ENCODE assay signal across 9 mouse cellular contexts in the genomic region with DNA sequence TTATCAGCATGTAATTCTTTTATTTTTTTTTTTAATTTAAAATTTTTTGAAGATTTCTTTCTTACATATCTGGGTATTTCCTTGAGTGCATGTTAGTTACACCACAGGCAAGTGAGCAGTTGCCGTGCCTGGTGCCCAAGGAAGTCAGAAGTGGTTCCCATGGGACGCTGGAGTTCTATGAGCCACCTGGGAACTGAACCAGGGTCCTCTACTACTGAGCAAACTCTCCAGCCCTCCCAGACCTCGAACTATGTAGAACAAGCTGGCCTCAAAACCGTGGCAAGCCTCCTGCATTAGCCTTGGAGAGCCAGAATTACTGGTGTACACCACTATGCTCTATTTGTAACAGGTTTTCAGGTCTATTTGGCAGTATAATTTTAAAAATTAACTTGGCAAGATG. TPM values are rescaled to one million over a fixed set of nuclear protein-coding genes. Genes with fewer than 3 reads are reported as not detected.
A peak's percentile ranks its signal among the peaks of the same experiment; 100 is the strongest.
DNase-seq lines count a peak whose midpoint lies in the region; ATAC-seq and TF ChIP-seq lines count a peak whose summit lies in the region.
"Had no signal": no experiment of that assay in that cellular context is flagged by ENCODE, and none has a peak within 500 bp of the region (broad histone marks: within the 10 kb centered on the region; RNA-seq: fewer than 3 reads in every experiment).

No protein-coding gene starts in this region.

- peak overlapping the region; percentile 53 for H3K4me2 ChIP-seq in hindbrain, postnatal 0 days (ENCODE audit: low read depth, low read length)
- peak overlapping the region; percentile 55 for H3K4me2 ChIP-seq in midbrain, embryonic 13.5 days (replicated peaks)

- H3K27me3 ChIP-seq in hindbrain, postnatal 0 days (ENCODE audit: insufficient read depth, low read length), result no peaks in the 10 kb centered on the region
- H3K27me3 ChIP-seq in midbrain, embryonic 13.5 days, result no peaks in the 10 kb centered on the region

- ATAC-seq in hindbrain, postnatal 0 days, result peak; percentile 13; the same call in 1 of the 2 replicates
- peak; percentile 5; the same call in 1 of the 2 replicates for ATAC-seq in midbrain, embryonic 13.5 days

- TF ChIP-seq CTCF in hindbrain, postnatal 0 days (IDR thresholded peaks at IDR 0.05; ENCODE audit: low read depth), result no peak

- H3K27ac ChIP-seq in hindbrain, postnatal 0 days, result peak overlapping the region; percentile 93
- H3K27ac ChIP-seq in midbrain, embryonic 13.5 days, result peak overlapping the region; percentile 95

- peak overlapping the region; percentile 57 for H3K4me3 ChIP-seq in hindbrain, postnatal 0 days (ENCODE audit: low read length)
- peak overlapping the region; percentile 61 for H3K4me3 ChIP-seq in midbrain, embryonic 13.5 days (replicated peaks)

- no peaks in the 10 kb centered on the region for H3K36me3 ChIP-seq in hindbrain, postnatal 0 days (ENCODE audit: insufficient read depth, low read length)
- H3K36me3 ChIP-seq in midbrain, embryonic 13.5 days, result peaks cover 7% of the 10 kb centered on the region; the same call in 1 of the 2 replicates

- 38% methylated on average over 4 of the region's 4 CpGs for WGBS in hindbrain, postnatal 0 days
- 38% methylated on average over 4 of the region's 4 CpGs for WGBS in midbrain, embryonic 13.5 days

- H3K9ac ChIP-seq in hindbrain, postnatal 0 days (replicated peaks; ENCODE audit: low read length), result peak overlapping the region; percentile 67
- peak overlapping the region; percentile 76 for H3K9ac ChIP-seq in midbrain, embryonic 13.5 days (replicated peaks)

- DNase-seq in cerebellum, adult 11 months, result peak; percentile 29
- DNase-seq in cerebellum, adult 9-10 months, result no peak
- peak; percentile 34 to 37 for DNase-seq in spleen, postnatal 10 days (ENCODE audit: low spot score in 2 of 2)
- DNase-seq in spleen, adult 12 weeks (ENCODE audit: low spot score), result no peak
- DNase-seq in hindbrain, postnatal 0 days (ENCODE audit: low spot score), result peak; percentile 40
- DNase-seq in thymus, postnatal 0 days (ENCODE audit: low spot score), result no peak
- DNase-seq in right cerebral cortex, postnatal 25 days, result no peak

- no peaks in the 10 kb centered on the region for H3K9me3 ChIP-seq in hindbrain, postnatal 0 days (ENCODE audit: low read length)
- H3K9me3 ChIP-seq in midbrain, embryonic 13.5 days, result no peaks in the 10 kb centered on the region

- no peaks in the 10 kb centered on the region for H3K4me1 ChIP-seq in hindbrain, postnatal 0 days (ENCODE audit: insufficient read depth, low read length)
- H3K4me1 ChIP-seq in midbrain, embryonic 13.5 days (replicated peaks), result peaks cover 26% of the 10 kb centered on the region

RNA-seq across cellular contexts. Expression of a gene that starts 3.2 kb away (rescaled TPM):
- total RNA-seq in hindbrain, postnatal 0 days (2014; rRNA removed), result 4.8 and 6.8 TPM in 2 replicates
- polyA plus RNA-seq in hindbrain, postnatal 0 days (2015; fragmentation: Nextera tagmentation; extraction: Ambion mirVana), result 2.5 and 3.9 TPM in 2 replicates
- 8.7 and 9.3 TPM in 2 replicates for polyA plus RNA-seq in midbrain, embryonic 13.5 days (2015; fragmentation: Nextera tagmentation; extraction: Ambion mirVana)
- 4.7 and 5.0 TPM in 2 replicates for polyA plus RNA-seq in thymus, postnatal 0 days (2015; fragmentation: Nextera tagmentation; extraction: Ambion mirVana)

RNA-seq across cellular contexts. Expression of a gene that starts 15.2 kb away (rescaled TPM):
- 181 and 204 TPM in 2 replicates for total RNA-seq in hindbrain, postnatal 0 days (2014; rRNA removed)
- 411 and 417 TPM in 2 replicates for polyA plus RNA-seq in hindbrain, postnatal 0 days (2015; fragmentation: Nextera tagmentation; extraction: Ambion mirVana)
- polyA plus RNA-seq in midbrain, embryonic 13.5 days (2015; fragmentation: Nextera tagmentation; extraction: Ambion mirVana), result 438 and 468 TPM in 2 replicates
- 387 and 424 TPM in 2 replicates for polyA plus RNA-seq in thymus, postnatal 0 days (2015; fragmentation: Nextera tagmentation; extraction: Ambion mirVana)

RNA-seq across cellular contexts. Expression of a gene that starts 18.6 kb away (rescaled TPM):
- total RNA-seq in hindbrain, postnatal 0 days (2014; rRNA removed), result 0.05 TPM in 1 of 2 replicates, not detected in the other
- polyA plus RNA-seq in hindbrain, postnatal 0 days (2015; fragmentation: Nextera tagmentation; extraction: Ambion mirVana), result 0.16 and 0.21 TPM in 2 replicates
- polyA plus RNA-seq in midbrain, embryonic 13.5 days (2015; fragmentation: Nextera tagmentation; extraction: Ambion mirVana), result 0.15 TPM in 1 of 2 replicates, not detected in the other
- 82.4 and 117 TPM in 2 replicates for polyA plus RNA-seq in thymus, postnatal 0 days (2015; fragmentation: Nextera tagmentation; extraction: Ambion mirVana)

RNA-seq across cellular contexts. Expression of a gene that starts 25.3 kb away (rescaled TPM):
- 9.8 and 11.2 TPM in 2 replicates for total RNA-seq in hindbrain, postnatal 0 days (2014; rRNA removed)
- 5.7 and 6.1 TPM in 2 replicates for polyA plus RNA-seq in hindbrain, postnatal 0 days (2015; fragmentation: Nextera tagmentation; extraction: Ambion mirVana)
- polyA plus RNA-seq in midbrain, embryonic 13.5 days (2015; fragmentation: Nextera tagmentation; extraction: Ambion mirVana), result 13.5 and 18.0 TPM in 2 replicates
- polyA plus RNA-seq in thymus, postnatal 0 days (2015; fragmentation: Nextera tagmentation; extraction: Ambion mirVana), result 11.9 and 14.9 TPM in 2 replicates

RNA-seq across cellular contexts. Expression of a gene that starts 38.1 kb away (rescaled TPM):
- not detected in 2 replicates for total RNA-seq in hindbrain, postnatal 0 days (2014; rRNA removed)
- polyA plus RNA-seq in hindbrain, postnatal 0 days (2015; fragmentation: Nextera tagmentation; extraction: Ambion mirVana), result not detected in 2 replicates
- polyA plus RNA-seq in midbrain, embryonic 13.5 days (2015; fragmentation: Nextera tagmentation; extraction: Ambion mirVana), result not detected in 2 replicates
- polyA plus RNA-seq in thymus, postnatal 0 days (2015; fragmentation: Nextera tagmentation; extraction: Ambion mirVana), result not detected in 2 replicates
- total RNA-seq: heart, postnatal 14 days had no signal

Comparison
In these comparisons a context has a peak if more than half of its experiments do, and no peak if none do; other contexts are left out.
1. DNase-seq: peak in cerebellum, adult 11 months (single experiment), spleen, postnatal 10 days (2 of 2) and hindbrain, postnatal 0 days (single experiment); none in cerebellum, adult 9-10 months (single experiment), spleen, adult 12 weeks (single experiment), thymus, postnatal 0 days (single experiment) and right cerebral cortex, postnatal 25 days (single experiment).
2. RNA of a gene that starts 18.6 kb away (polyA plus RNA-seq): 82.4 to 117 TPM in thymus, postnatal 0 days; 0.16 to 0.21 TPM in hindbrain, postnatal 0 days and 0.15 TPM in midbrain, embryonic 13.5 days; every median in the first group is over 10 times any median in the second.